Mouse (Mus musculus) lung, postnatal 0 days (tissue): Measurements from ENCODE around the gene Scfd1. TPM values are rescaled to one million over a fixed set of nuclear protein-coding genes. Genes with fewer than 3 reads are reported as not detected.

Source experiments
- ATAC-seq: fragments of 200-750 bp; cut with Nextera tagmentation; 2 replicates; pipeline ENCODE4 v1.8.0; 2017; ENCODE audit warnings: moderate library complexity
- DNase-seq: peaks from one replicate; pipeline ENCODE4 v3.0.0-alpha.2; 2016; ENCODE audit warnings: low spot score
- H3K27ac ChIP-seq: fragments of 300-500 bp; sonication (generic); 2 replicates; pipeline ENCODE4 v1.5.1; 2014; ENCODE audit warnings: antibody characterized with exemption, mild to moderate bottlenecking, low read length, mixed read lengths
- H3K27me3 ChIP-seq: fragments of 300-500 bp; sonication (generic); replicated peaks from 2 replicates; pipeline ENCODE4 v1.6.1; 2014; ENCODE audit warnings: low read length, mixed read lengths; ENCODE audit not compliant: insufficient read depth
- H3K36me3 ChIP-seq: fragments of 300-500 bp; sonication (generic); 2 replicates; pipeline ENCODE4 v1.6.1; 2014; ENCODE audit warnings: low read length, mixed read lengths; ENCODE audit not compliant: insufficient read depth
- H3K4me1 ChIP-seq: fragments of 300-500 bp; sonication (generic); 2 replicates; pipeline ENCODE4 v1.6.1; 2014; ENCODE audit warnings: antibody characterized with exemption, low read depth, low read length, mixed read lengths; ENCODE audit not compliant: insufficient read depth
- H3K4me2 ChIP-seq: fragments of 300-500 bp; sonication (generic); replicated peaks from 2 replicates; pipeline ENCODE4 v1.6.1; 2014; ENCODE audit warnings: low read depth, mild to moderate bottlenecking, low read length, moderate library complexity, mixed read lengths
- H3K4me3 ChIP-seq: fragments of 300-500 bp; sonication (generic); 2 replicates; pipeline ENCODE4 v1.5.1; 2014; ENCODE audit warnings: low read depth, low read length
- H3K9ac ChIP-seq: fragments of 300-500 bp; sonication (generic); replicated peaks from 2 replicates; pipeline ENCODE4 v1.6.1; 2014; ENCODE audit warnings: low read depth, mild to moderate bottlenecking
- H3K9me3 ChIP-seq: fragments of 300-500 bp; sonication (generic); 2 replicates; pipeline ENCODE4 v1.6.1; 2016; ENCODE audit warnings: low read length, mixed read lengths
- CTCF ChIP-seq: IDR thresholded peaks from 2 replicates; pipeline ENCODE4 v1.5.1; 2016; ENCODE audit warnings: antibody characterized with exemption, mild to moderate bottlenecking
- EP300 ChIP-seq: IDR thresholded peaks from 2 replicates; pipeline ENCODE4 v1.6.1; 2016; ENCODE audit warnings: antibody characterized with exemption, mild to moderate bottlenecking, control low read depth
- WGBS: fragments of 180-500 bp; shearing (Covaris S2); extraction: QIAGEN DNeasy Blood & Tissue Kit; methylation state at CpG from one replicate; pipeline ENCODE4 v1.1.7; 2014; 5-methylcytosine and 5-hydroxymethylcytosine counted together
- polyA plus RNA-seq: library from polyadenylated mRNA; unstranded; fragments of >200 nt; fragmentation: Nextera tagmentation; extraction: Ambion mirVana; gene quantifications from 2 replicates; pipeline ENCODE4 v1.2.1, GENCODE M21; 2015

Gene Scfd1
- 61.2 and 62.5 TPM in 2 replicates for polyA plus RNA-seq

DNA sequence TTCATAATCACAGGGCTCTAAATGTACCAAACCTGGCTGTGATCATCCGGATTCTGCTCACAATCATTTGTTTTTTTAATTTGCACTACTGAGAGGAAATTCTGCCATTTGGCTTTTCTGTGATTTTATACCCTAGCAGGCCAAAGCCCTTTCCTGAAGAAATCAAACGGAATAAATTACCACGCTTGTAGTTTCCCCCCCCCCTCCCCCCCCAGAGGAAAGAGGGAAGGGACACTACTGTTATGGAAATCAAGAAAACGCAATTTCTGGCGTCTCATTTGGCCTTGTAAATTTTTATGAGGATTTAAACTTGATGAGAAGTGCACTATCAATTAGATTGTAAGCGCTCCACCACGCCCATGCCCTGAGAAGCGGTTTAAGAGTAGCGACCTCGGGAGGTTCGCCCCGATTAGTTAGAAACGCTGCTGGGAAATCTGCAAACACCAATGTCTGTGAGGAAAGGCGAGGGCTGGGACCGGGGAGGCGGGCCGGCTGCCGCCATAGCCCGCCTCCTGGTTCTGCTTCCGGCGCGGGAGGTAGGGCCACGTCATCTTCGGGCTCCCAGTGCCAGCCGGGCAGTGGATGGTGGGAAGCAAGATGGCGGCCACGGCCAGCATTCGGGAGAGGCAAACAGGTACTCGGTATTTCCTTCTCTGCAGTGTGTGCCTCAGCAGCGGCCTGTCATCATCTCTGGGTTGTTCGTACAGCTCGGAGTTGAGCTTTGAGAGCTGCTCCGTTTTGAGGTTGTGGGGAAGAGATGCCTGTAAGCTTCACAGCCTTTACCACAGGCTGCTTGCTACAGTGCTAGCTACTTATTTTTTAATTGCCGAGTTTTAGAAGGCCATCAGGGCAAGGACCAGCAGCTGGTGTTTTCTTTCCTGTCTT is at the start of gene Scfd1:
TSS of gene Scfd1 (plus strand) at position 508 of the 885 bp plus-strand sequence.
- H3K4me2 ChIP-seq: peak within 1 kb of the TSS; percentile 59
- H3K4me1 ChIP-seq: no peaks in the 10 kb centered on the region
- no peaks in the 10 kb centered on the region for H3K27me3 ChIP-seq
- DNase-seq: peak; percentile 98
- peak; percentile 100 for ATAC-seq
- WGBS: under 1% methylated on average over 34 of the region's 34 CpGs
- H3K27ac ChIP-seq: peak within 1 kb of the TSS; percentile 95
- peak within 1 kb of the TSS; percentile 96 for H3K4me3 ChIP-seq
- TF ChIP-seq CTCF: no peak
- peak; percentile 62; the same call in 1 of the 2 replicates for TF ChIP-seq EP300
- H3K36me3 ChIP-seq: no peaks in the 10 kb centered on the region
- peak within 1 kb of the TSS; percentile 96 for H3K9ac ChIP-seq
- H3K9me3 ChIP-seq: no peaks in the 10 kb centered on the region

DNA sequence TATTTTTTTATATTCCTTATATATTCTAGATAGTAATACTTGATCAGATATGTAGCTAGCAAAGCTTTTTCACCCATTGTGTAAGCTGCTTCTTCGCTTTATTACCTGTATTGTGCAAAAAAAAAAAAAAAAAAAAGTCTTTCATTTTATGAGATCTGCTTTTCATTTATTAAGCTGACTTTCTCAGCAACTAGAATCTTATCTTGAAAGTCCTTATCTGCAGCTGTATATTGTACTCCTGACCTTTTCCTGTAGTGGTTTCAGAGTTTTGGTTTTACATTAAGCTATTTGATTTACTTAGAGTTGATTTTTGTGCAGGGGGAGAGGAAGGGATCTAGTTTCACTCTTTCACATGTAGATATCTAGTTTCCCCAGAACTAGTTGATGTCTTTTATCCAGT is 40.3 kb upstream of the Scfd1 start:
- Histone ChIP-seq H3K36me3 (no peaks in the 10 kb centered on the region), H3K4me3 (no peak overlapping the region), H3K9me3 (no peaks in the 10 kb centered on the region), H3K4me2 (no peak overlapping the region), H3K27ac (no peak overlapping the region), H3K9ac (no peak overlapping the region), H3K27me3 (no peaks in the 10 kb centered on the region), H3K4me1 (no peaks in the 10 kb centered on the region)
- 72% methylated on average over 1 of the region's 1 CpGs for WGBS
- TF ChIP-seq CTCF (no peak), EP300 (no peak)
- ATAC-seq: no peak
- DNase-seq: no peak

DNA sequence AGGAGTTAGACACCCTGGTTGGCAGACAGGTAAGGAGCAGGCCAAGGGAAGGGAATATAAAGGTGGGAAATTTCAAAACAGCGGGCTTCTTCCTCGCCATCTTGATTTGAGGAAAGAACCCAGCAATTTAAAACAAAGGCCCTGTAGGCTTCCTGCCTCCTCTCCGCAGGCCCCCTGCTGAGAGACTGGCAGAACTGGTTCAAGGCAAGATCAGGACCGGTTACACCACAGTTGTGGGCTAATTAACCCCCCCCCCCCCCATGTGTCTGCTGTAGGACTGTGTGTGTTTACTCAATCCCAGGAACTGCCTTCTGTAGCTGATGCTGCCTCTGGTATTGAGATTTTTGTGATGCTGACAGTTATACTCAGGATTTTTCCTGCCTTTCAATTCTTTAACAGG is 31.2 kb upstream of the Scfd1 start:
- DNase-seq (peak; percentile 70), ATAC-seq (peak; percentile 17; the same call in 1 of the 2 replicates)
- no peaks in the 10 kb centered on the region for H3K9me3 ChIP-seq
- no peak overlapping the region for H3K4me2 ChIP-seq
- TF ChIP-seq CTCF (peak; percentile 7; the same call in 1 of the 2 replicates), EP300 (no peak)
- no peaks in the 10 kb centered on the region for H3K27me3 ChIP-seq
- H3K4me1 ChIP-seq: no peaks in the 10 kb centered on the region
- peak overlapping the region; percentile 54 for H3K27ac ChIP-seq
- H3K36me3 ChIP-seq: no peaks in the 10 kb centered on the region
- WGBS: 38% methylated on average over 4 of the region's 4 CpGs
- no peak overlapping the region for H3K4me3 ChIP-seq
- H3K9ac ChIP-seq: no peak overlapping the region

DNA sequence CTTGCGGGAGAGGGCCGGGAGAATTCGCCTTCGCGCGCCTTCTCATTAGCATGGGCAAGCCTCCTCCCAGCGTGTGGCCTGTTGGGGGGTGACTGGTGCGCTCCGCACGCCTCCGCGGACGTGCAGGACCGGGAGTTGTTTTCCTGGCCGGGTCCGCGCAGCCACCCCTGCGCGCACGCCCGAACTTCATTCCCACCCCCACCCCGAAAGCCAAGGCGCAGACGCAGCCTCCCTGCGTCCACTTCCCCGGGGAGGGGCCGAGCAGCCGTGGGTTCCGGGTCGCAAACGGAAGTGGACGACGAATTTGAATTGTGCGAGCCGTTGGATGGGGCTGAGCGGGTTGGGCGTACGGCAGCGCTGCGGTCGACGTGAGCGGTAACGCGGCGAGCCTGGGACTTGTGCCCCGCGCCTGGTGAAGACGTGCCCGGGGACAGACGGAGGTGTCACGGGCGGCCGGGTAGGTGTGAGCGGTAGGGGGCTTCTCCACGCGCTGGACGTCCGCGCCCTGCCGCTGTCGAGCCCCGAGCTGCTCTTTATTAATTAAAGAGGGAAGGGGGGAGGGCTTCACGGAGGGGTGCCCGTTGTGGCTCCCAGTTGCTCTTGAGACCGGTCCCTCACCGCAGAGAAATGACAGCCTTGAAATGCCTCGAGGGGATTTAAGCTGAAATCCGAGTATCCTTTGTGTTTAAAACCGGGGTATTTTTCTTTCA is 29.2 kb upstream of the Scfd1 start, which contains the start of gene G2e3:
TSS of gene G2e3 (plus strand) at position 74 of the 710 bp plus-strand sequence.
- H3K9ac ChIP-seq: peak within 1 kb of the TSS; percentile 72
- ATAC-seq: peak; percentile 98
- peak within 1 kb of the TSS; percentile 89 for H3K4me3 ChIP-seq
- TF ChIP-seq EP300: no peak; the same call in 1 of the 2 replicates
- TF ChIP-seq CTCF: no peak
- peak within 1 kb of the TSS; percentile 82 for H3K27ac ChIP-seq
- H3K4me1 ChIP-seq: no peaks in the 10 kb centered on the region
- under 1% methylated on average over 70 of the region's 70 CpGs for WGBS
- peak; percentile 96 for DNase-seq
- H3K27me3 ChIP-seq: no peaks in the 10 kb centered on the region
- H3K36me3 ChIP-seq: 0 out of 2 replicates have a peak, but pooled peaks cover 4% of the 10 kb centered on the region
- H3K9me3 ChIP-seq: no peaks in the 10 kb centered on the region
- H3K4me2 ChIP-seq: peak within 1 kb of the TSS; percentile 75

DNA sequence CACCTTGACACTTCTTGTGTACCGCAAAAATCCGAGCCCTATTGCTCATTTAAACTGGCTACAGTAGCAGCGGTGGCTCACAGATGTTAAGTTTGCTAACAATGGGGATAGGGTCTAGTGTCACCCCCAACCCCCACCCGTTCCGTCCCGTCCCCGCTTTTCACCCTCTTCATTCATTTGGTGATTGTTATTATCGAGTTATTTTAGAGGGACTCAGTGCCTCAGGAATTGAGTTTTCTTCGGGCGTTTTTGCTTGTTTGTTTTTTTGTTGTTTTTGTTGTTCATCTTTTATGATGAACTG is 28.7 kb upstream of the Scfd1 start:
- Histone ChIP-seq H3K27ac (peak overlapping the region; percentile 82), H3K9me3 (no peaks in the 10 kb centered on the region), H3K27me3 (no peaks in the 10 kb centered on the region), H3K4me3 (peak overlapping the region; percentile 89), H3K36me3 (0 out of 2 replicates have a peak, but pooled peaks cover 6% of the 10 kb centered on the region), H3K9ac (peak overlapping the region; percentile 72), H3K4me1 (no peaks in the 10 kb centered on the region), H3K4me2 (peak overlapping the region; percentile 75)
- no peak for ATAC-seq
- under 1% methylated on average over 10 of the region's 10 CpGs for WGBS
- TF ChIP-seq EP300 (no peak), CTCF (no peak)
- DNase-seq: peak; percentile 12

- DNase-seq (peak; percentile 8), ATAC-seq (peak; percentile 30; the same call in 1 of the 2 replicates)
- whole genome bisulfite sequencing: 46% methylated on average over 8 of the region's 8 CpGs
- Histone ChIP-seq H3K27me3 (no peaks in the 10 kb centered on the region), H3K36me3 (peaks cover 19% of the 10 kb centered on the region; the same call in 1 of the 2 replicates), H3K4me3 (no peak overlapping the region), H3K9ac (no peak overlapping the region), H3K27ac (no peak overlapping the region), H3K9me3 (no peaks in the 10 kb centered on the region), H3K4me2 (no peak overlapping the region), H3K4me1 (no peaks in the 10 kb centered on the region)
- TF ChIP-seq CTCF (no peak), EP300 (no peak)
Measured at GRCm38 (mm10) chr12:51355296-51355695, 22.0 kb upstream of the Scfd1 start.
